Mouse (Mus musculus): ENCODE data around the gene Svbp. TPM values are rescaled to one million over a fixed set of nuclear protein-coding genes. Genes with fewer than 3 reads are reported as not detected.

The Svbp gene
- 99.7 and 100 TPM in 2 replicates for polyA plus RNA-seq (2015; fragmentation: Nextera tagmentation; extraction: Ambion mirVana)

- peak; percentile 98 for ATAC-seq (ENCODE audit: low FRiP score, low TSS enrichment)
- peaks cover 2% of the 10 kb centered on the region; the same call in 1 of the 2 replicates for H3K4me1 ChIP-seq (replicated peaks; ENCODE audit: control insufficient read depth, insufficient read depth)
- H3K36me3 ChIP-seq (ENCODE audit: control insufficient read depth, insufficient read depth, low read length): no peaks in the 10 kb centered on the region
- H3K9me3 ChIP-seq (ENCODE audit: control insufficient read depth, low read length): no peaks in the 10 kb centered on the region
- TF ChIP-seq CTCF (IDR thresholded peaks at IDR 0.05; ENCODE audit: low read depth) (no peak), EP300 (optimal IDR thresholded peaks at IDR 0.05) (no peak)
- 1% methylated on average over 34 of the region's 47 CpGs for WGBS
- no peaks in the 10 kb centered on the region for H3K27me3 ChIP-seq (ENCODE audit: control insufficient read depth, insufficient read depth, low read length)
- DNase-seq (ENCODE audit: low spot score): peak; percentile 98
- H3K9ac ChIP-seq (ENCODE audit: low read length): peak within 1 kb of the TSS; percentile 85
- peak within 1 kb of the TSS; percentile 73 for H3K4me2 ChIP-seq (replicated peaks; ENCODE audit: low read depth)
- H3K4me3 ChIP-seq (ENCODE audit: low read depth, low read length): peak within 1 kb of the TSS; percentile 82
- peak within 1 kb of the TSS; percentile 78 for H3K27ac ChIP-seq (replicated peaks)
Measured at GRCm38 (mm10) chr4:119194909-119195581, at the start of gene Svbp. TSS of gene Svbp (plus strand) at chr4:119195306.

DNA sequence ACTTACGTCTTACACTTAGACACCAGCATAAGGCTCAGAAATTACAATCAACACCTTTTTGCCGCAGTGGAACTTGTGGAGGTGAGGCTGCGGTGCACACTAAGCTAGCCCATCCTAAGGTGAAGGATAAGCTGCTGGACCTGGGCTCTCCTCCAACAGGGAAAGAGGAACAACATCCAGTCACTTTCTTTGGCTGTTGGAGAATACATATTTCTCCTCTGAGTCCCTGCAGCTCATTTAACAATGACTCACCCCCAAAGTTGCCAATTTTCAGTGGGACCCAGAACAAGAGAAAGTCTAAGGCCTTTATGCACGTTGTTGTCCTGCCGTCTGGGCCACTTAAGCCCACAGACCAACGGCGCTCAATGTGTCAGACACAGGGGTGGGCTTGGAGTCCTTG, 48.3 kb upstream of the Svbp start:
- H3K9me3 ChIP-seq (ENCODE audit: control insufficient read depth, low read length): no peaks in the 10 kb centered on the region
- 72% methylated on average over 7 of the region's 7 CpGs for WGBS
- H3K27ac ChIP-seq (replicated peaks): no peak overlapping the region
- ATAC-seq (ENCODE audit: low FRiP score, low TSS enrichment) (no peak), DNase-seq (ENCODE audit: low spot score) (no peak)
- no peaks in the 10 kb centered on the region for H3K4me1 ChIP-seq (replicated peaks; ENCODE audit: control insufficient read depth, insufficient read depth)
- no peak overlapping the region for H3K4me2 ChIP-seq (replicated peaks; ENCODE audit: low read depth)
- no peak for TF ChIP-seq EP300 (optimal IDR thresholded peaks at IDR 0.05)
- no peak for TF ChIP-seq CTCF (IDR thresholded peaks at IDR 0.05; ENCODE audit: low read depth)
- no peaks in the 10 kb centered on the region for H3K27me3 ChIP-seq (ENCODE audit: control insufficient read depth, insufficient read depth, low read length)
- H3K36me3 ChIP-seq (ENCODE audit: control insufficient read depth, insufficient read depth, low read length): no peaks in the 10 kb centered on the region
- no peak overlapping the region for H3K4me3 ChIP-seq (ENCODE audit: low read depth, low read length)
- no peak overlapping the region for H3K9ac ChIP-seq (ENCODE audit: low read length)

- H3K4me1 ChIP-seq (replicated peaks; ENCODE audit: control insufficient read depth, insufficient read depth): no peaks in the 10 kb centered on the region
- TF ChIP-seq EP300 (optimal IDR thresholded peaks at IDR 0.05): no peak
- no peak for TF ChIP-seq CTCF (IDR thresholded peaks at IDR 0.05; ENCODE audit: low read depth)
- no peak overlapping the region for H3K27ac ChIP-seq (replicated peaks)
- no peak overlapping the region for H3K4me2 ChIP-seq (replicated peaks; ENCODE audit: low read depth)
- no peaks in the 10 kb centered on the region for H3K27me3 ChIP-seq (ENCODE audit: control insufficient read depth, insufficient read depth, low read length)
- DNase-seq (ENCODE audit: low spot score) (no peak), ATAC-seq (ENCODE audit: low FRiP score, low TSS enrichment) (no peak)
- H3K9me3 ChIP-seq (ENCODE audit: control insufficient read depth, low read length): no peaks in the 10 kb centered on the region
- no peak overlapping the region for H3K4me3 ChIP-seq (ENCODE audit: low read depth, low read length)
- no peaks in the 10 kb centered on the region for H3K36me3 ChIP-seq (ENCODE audit: control insufficient read depth, insufficient read depth, low read length)
- 79% methylated on average over 5 of the region's 5 CpGs for WGBS
- H3K9ac ChIP-seq (ENCODE audit: low read length): no peak overlapping the region
Measured at GRCm38 (mm10) chr4:119147347-119147746, 47.8 kb upstream of the Svbp start.

- no peak overlapping the region for H3K27ac ChIP-seq (replicated peaks)
- H3K4me2 ChIP-seq (replicated peaks; ENCODE audit: low read depth): no peak overlapping the region
- H3K9ac ChIP-seq (ENCODE audit: low read length): no peak overlapping the region
- DNase-seq (ENCODE audit: low spot score) (no peak), ATAC-seq (ENCODE audit: low FRiP score, low TSS enrichment) (no peak)
- WGBS: 71% methylated on average over 11 of the region's 11 CpGs
- TF ChIP-seq CTCF (IDR thresholded peaks at IDR 0.05; ENCODE audit: low read depth): no peak
- no peak for TF ChIP-seq EP300 (optimal IDR thresholded peaks at IDR 0.05)
- H3K36me3 ChIP-seq (ENCODE audit: control insufficient read depth, insufficient read depth, low read length): no peaks in the 10 kb centered on the region
- no peaks in the 10 kb centered on the region for H3K27me3 ChIP-seq (ENCODE audit: control insufficient read depth, insufficient read depth, low read length)
- no peak overlapping the region for H3K4me3 ChIP-seq (ENCODE audit: low read depth, low read length)
- no peaks in the 10 kb centered on the region for H3K9me3 ChIP-seq (ENCODE audit: control insufficient read depth, low read length)
- no peaks in the 10 kb centered on the region for H3K4me1 ChIP-seq (replicated peaks; ENCODE audit: control insufficient read depth, insufficient read depth)
Measured at GRCm38 (mm10) chr4:119148741-119149140, 46.4 kb upstream of the Svbp start.

DNA sequence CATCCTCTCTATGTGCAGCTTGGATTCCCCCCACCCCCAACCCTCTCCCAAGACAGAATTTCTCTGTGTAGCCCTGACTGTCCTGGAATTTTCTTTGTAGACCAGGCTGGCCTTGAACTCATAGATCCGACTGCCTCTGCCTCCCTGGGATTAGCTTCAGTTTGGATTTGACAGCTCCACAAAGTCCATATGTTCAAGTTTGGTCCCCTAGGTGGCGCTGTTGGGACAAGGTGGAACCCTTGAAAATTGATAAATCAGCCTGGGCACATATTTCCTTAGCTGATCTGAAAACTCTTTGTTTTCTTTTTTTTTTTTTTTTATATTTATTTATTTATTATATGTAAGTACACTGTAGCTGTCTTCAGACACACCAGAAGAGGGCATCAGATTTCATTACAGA, 37.9 kb upstream of the Svbp start:
- Histone ChIP-seq H3K36me3 (ENCODE audit: control insufficient read depth, insufficient read depth, low read length) (no peaks in the 10 kb centered on the region), H3K27me3 (ENCODE audit: control insufficient read depth, insufficient read depth, low read length) (no peaks in the 10 kb centered on the region), H3K4me2 (replicated peaks; ENCODE audit: low read depth) (no peak overlapping the region), H3K9ac (ENCODE audit: low read length) (no peak overlapping the region), H3K4me1 (replicated peaks; ENCODE audit: control insufficient read depth, insufficient read depth) (no peaks in the 10 kb centered on the region), H3K9me3 (ENCODE audit: control insufficient read depth, low read length) (no peaks in the 10 kb centered on the region), H3K4me3 (ENCODE audit: low read depth, low read length) (no peak overlapping the region), H3K27ac (replicated peaks) (no peak overlapping the region)
- peak; percentile 57 for DNase-seq (ENCODE audit: low spot score)
- TF ChIP-seq EP300 (optimal IDR thresholded peaks at IDR 0.05): no peak
- TF ChIP-seq CTCF (IDR thresholded peaks at IDR 0.05; ENCODE audit: low read depth): peak; percentile 69
- 38% methylated on average over 2 of the region's 2 CpGs for WGBS
- ATAC-seq (ENCODE audit: low FRiP score, low TSS enrichment): no peak

DNA sequence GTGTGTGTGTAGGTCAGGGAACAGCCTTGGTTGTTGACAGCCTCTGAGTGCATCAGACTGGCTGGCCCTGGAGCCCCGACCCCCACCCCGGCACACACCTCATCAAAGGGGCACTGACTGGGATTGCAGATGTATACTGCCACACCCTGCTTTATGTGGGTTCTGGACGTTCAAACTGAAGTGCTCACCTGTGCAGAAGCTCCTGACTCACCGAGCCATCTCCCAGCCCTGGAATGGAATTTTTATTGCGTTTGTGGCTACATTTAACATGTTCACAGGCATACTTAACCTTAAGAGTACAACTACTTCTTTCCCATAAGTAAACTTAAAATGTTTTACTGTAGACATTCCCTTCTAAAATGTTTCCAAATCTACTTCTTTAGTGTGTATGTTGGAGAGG, 37.2 kb upstream of the Svbp start:
- Histone ChIP-seq H3K36me3 (ENCODE audit: control insufficient read depth, insufficient read depth, low read length) (no peaks in the 10 kb centered on the region), H3K27ac (replicated peaks) (no peak overlapping the region), H3K4me3 (ENCODE audit: low read depth, low read length) (no peak overlapping the region), H3K9me3 (ENCODE audit: control insufficient read depth, low read length) (no peaks in the 10 kb centered on the region), H3K4me1 (replicated peaks; ENCODE audit: control insufficient read depth, insufficient read depth) (no peaks in the 10 kb centered on the region), H3K4me2 (replicated peaks; ENCODE audit: low read depth) (no peak overlapping the region), H3K9ac (ENCODE audit: low read length) (no peak overlapping the region), H3K27me3 (ENCODE audit: control insufficient read depth, insufficient read depth, low read length) (no peaks in the 10 kb centered on the region)
- 51% methylated on average over 5 of the region's 5 CpGs for WGBS
- DNase-seq (ENCODE audit: low spot score) (no peak), ATAC-seq (ENCODE audit: low FRiP score, low TSS enrichment) (peak; percentile 47; the same call in 1 of the 2 replicates)
- TF ChIP-seq EP300 (optimal IDR thresholded peaks at IDR 0.05) (no peak), CTCF (IDR thresholded peaks at IDR 0.05; ENCODE audit: low read depth) (no peak)
